Mouse (Mus musculus): ENCODE data around the gene Gm7995. TPM values are rescaled to one million over a fixed set of nuclear protein-coding genes. Genes with fewer than 3 reads are reported as not detected.
"Not testable (repeated sequence)": the region's sequence is repeated elsewhere in the genome, so short reads cannot be mapped to it uniquely, and the experiment has no call there.

Gene Gm7995
- not detected for total RNA-seq (2022)

DNA sequence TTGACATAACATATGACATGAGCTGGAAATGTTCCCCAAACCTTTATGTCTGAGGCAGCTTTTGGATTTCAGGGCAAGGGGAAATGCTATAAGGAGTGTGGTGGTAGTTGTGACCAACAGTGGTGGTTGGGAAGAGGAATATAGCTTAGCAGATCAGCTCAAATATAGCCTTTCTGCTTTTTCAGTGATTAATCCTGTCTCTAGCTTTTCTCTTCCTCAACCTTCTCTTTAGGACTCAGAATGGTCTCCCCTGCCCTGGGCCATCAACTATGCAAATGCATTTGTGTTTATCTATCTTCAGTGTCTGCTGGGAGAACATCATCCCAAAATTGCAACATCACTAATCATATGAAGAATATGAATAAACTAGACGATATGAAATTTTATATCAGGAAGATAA lies at the start of gene Gm7995:
Gene Gm7995, plus strand, starts transcription at position 301 of the 400 bp plus-strand sequence.
- DNase-seq (ENCODE audit: low spot score in 2 of 2): not testable (repeated sequence)

DNA sequence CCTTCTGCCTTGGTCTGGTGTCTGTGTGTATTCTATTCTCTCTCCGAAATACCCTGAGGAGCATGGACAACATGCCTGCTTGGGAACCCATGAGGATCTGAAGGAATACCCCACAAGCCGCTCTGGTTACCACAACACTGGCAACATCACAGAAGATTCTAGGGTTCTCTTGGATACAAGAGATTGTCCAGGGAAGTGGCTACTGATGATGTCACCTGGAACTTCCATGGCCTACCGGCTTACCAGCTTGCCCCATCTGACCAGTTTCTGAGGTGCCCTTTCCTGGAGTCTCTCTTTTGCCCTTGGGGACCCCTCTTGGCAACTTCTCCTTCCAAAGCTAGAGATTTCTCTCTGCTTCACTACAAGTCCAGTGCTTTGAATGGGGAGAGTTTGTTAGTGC lies 12.8 kb upstream of the Gm7995 start, which contains the start of gene Gm9611:
Gene Gm9611, minus strand, starts transcription at position 101 of the 400 bp plus-strand sequence.
- not testable (repeated sequence) for DNase-seq (ENCODE audit: low spot score in 2 of 2)

Small RNAs within 50 kb of the gene (microRNA-seq; reads per million reads assigned to microRNA genes)
- gene Gm25208 (0 reads per million in 2 experiments), gene Gm25892 (0 reads per million in 2 experiments)

Other genes starting within 250 kb of the Gm7995 start
- not detected for gene Gm7951, start 192.8 kb upstream of the Gm7995 start, total RNA-seq (2022)
- gene Gm17027, start 147.6 kb upstream of the Gm7995 start, total RNA-seq (2022): not detected
- gene Gm3573, start 119.4 kb upstream of the Gm7995 start, total RNA-seq (2022): 1 to 10 TPM in 2 of 4 experiments, under 1 TPM in 1, not detected in 1; 0.85 to 2.8 (median 1.4) TPM
- not detected for gene Gm17026, start 50.2 kb upstream of the Gm7995 start, total RNA-seq (2022)
- gene Gm9611, start 12.9 kb upstream of the Gm7995 start, total RNA-seq (2022): not detected
- gene Gm8005, start 129.5 kb downstream of the Gm7995 start, total RNA-seq (2022): not detected
- gene Gm8011, start 153.7 kb downstream of the Gm7995 start, total RNA-seq (2022): not detected
- not detected for gene Gm8020, start 192.1 kb downstream of the Gm7995 start, total RNA-seq (2022)
- gene Gm8024, start 214.1 kb downstream of the Gm7995 start, total RNA-seq (2022): under 1 TPM in 1 of 4 experiments, not detected in 3; 0.25 TPM

Data from left cerebral cortex, adult 8-10 months (tissue).